Mouse (Mus musculus) right cerebral cortex, adult 18-20 months (tissue): ENCODE measurements at regions not wholly inside any gene's neighbourhood (a gene's known extent, or its start where the extent isn't known, plus 50 kb on each side); places are given as distances from the start of the nearest gene placed in this dataset.

ENCODE experiments used
- DNase-seq: peaks from one replicate; pipeline ENCODE4 v3.0.0; 2022; ENCODE audit warnings: mixed read lengths

DNA sequence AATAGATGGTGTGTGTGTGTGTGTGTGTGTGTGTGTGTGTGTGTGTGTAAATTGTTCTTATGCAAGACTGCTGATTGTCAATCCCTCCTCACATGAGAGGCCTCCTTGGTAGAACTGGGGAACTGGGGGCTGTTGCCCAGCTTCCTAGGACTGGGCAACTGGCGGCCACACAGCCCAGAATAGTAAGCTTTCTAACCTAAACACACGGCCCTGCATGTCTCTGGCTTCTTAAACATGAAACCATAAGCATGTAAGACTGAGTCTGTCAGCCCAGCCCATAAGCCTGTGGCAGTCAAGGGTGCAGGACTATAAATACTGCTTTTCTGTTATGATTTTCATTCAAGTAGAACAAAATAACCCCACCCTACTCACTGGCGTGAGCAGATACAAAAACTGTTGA is 60.7 kb downstream of the Ifng start:
- no peak for DNase-seq

DNA sequence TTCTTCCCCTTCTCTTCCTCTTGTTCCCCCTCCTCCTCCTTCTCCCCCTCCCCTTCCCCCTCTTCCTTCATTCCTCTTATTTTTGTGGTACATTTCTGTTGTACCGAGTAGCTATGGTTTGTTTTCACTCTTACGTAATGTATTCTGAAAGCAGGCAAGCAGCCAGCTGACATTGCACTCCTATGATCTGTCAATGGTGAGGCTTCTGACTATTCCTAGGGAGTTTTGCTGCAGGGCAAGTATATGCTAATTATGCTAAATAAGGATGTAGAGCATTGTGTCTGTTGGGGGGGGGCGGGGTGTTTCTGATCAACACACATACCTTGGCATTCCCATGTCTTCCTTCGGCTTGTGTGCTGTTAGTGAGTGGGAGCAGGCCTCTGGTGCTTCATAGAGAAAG is 64.0 kb downstream of the Ifng start:
- DNase-seq, result no peak

DNA sequence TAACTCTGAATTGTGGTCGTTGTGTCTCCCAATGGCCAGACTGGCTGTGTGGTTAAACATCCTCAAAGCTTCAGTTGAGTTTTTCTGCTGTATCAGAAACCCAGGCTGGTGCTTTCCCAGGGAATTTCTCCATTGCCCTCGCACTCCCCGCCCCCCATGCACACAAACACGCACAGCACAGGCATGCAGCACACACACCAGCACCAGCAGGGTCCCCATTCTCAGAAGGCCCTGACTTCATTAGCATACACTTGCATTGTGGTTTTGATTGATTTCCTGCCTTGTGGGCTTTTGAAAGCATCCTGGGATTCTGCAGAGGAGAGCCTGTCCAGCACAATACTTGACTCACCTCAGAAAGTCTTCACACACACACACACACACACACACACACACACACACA is 65.3 kb downstream of the Ifng start:
- DNase-seq, result no peak

DNA sequence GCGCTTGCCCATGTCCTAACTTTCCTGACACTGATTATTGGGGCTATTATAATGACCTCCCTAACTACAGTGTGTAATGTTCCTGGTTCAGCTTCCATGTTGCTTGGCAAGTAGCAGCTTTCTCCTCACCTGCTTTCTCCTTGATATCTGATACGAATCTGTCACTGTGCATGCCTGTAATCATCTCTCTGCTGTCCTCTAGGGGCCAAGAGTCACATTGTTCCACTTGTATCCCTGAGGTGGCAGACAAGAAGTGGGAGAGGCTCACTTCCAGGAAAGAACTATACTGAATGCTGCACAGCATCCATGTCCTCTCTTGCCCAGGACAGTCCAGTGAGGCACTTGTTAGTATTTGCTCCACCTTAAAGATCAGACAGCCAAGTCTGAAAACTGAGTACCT is 66.8 kb downstream of the Ifng start:
- DNase-seq, result peak; percentile 12

DNA sequence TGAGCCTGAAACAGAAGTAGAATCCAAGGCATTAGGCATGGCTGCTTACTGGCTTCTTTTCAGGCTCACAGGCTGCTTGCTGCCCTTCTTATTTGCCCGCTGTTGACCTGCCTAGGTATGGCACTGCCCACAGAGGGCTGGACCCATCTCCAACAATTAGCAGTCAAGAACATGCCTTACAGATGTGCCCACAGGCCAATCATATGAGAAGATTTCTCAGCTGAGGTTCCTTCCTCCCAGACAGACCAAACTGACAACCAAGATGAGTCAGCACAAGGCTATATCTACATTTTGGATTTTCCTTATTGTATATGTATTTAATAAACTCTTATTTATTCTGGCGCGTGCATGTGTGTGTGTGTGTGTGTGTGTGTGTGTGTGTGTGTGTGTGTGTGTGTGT is 76.0 kb downstream of the Ifng start:
- no peak for DNase-seq

DNA sequence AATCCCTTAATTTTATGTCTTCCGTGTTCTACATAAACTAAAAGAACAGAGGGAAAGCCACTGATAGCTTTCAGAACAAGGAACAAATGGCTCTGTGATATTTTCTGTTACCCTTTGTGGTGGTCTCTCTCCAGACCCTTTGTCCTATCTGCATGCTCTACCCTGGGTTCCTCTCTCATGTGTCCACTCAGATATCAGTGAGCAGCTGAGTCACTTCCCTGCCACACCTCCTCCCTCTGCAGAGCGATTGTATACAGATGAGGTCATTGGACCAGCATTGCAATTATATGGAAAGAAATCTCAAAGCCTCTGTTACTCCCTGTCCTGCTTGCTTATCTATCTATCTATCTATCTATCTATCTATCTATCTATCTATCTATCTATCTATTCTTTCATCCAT is 77.1 kb downstream of the Ifng start:
- DNase-seq, result no peak

DNA sequence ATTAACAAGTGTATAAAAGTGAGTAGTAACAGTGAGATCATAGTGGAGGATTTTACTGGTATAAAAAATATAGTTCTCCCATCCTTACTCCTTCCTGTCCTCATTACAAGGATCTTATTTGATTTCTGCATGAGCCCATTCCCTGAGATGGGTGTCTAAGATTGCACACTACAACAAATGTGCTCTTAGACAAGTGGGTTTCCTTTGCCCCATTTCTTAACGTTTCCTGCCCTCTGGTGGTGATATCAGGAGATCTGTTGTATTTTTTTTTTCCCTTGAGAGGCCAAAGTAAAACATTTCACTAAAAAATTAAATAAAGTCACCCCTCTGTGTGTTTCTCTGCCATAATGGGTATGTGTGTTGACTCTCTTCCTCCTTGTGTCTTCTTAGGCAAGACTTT is 105.1 kb downstream of the Ifng start:
- peak; percentile 12 for DNase-seq

DNA sequence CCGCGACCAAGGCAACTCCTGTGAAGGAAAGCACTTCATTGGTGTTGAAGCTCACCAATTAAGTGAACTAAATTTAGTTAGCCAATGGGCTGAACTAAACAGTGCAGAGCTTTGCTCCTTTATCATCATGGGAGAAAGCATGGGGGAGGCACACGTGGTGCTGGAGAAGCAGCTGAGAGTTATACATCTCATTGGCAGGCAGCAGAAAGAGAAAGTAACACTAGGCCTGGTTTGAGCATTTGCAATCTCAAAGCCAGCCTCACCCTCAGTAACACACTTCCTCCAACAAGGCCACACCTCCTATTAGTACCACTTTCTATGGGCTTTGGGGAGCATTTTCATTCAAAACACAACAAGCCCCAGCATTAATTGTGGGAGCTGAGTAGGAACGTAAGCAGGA is 109.4 kb downstream of the Ifng start:
- DNase-seq, result no peak

DNA sequence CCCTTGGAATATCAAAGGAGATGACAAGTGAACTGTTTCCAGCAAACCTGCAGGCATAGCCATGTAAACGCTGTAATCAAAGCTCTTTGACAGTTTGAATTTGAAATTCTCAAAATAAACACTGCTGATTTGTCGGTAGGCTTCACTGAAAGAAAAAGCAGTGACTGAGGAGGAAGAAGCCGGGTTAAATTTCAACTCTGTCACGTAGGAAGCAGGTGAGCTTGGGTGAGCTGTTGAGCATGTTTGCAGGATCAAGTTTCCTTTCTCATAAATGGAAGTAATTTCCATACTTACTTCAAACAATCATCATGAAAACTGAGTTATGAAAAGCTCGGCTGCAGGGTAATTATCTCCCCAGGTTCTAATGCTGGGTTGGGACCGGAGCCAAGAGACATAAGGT is 118.0 kb downstream of the Ifng start:
- no peak for DNase-seq

- DNase-seq, result no peak
Observed at GRCm38 (mm10) chr10:118564041-118564440, 123.2 kb downstream of the Ifng start.

- peak; percentile 5 for DNase-seq
Observed at GRCm38 (mm10) chr10:118564528-118565268, 123.9 kb downstream of the Ifng start.

GRCm38 (mm10) chr10:118568617-118569016 is 127.8 kb downstream of the Ifng start:
- no peak for DNase-seq

DNA sequence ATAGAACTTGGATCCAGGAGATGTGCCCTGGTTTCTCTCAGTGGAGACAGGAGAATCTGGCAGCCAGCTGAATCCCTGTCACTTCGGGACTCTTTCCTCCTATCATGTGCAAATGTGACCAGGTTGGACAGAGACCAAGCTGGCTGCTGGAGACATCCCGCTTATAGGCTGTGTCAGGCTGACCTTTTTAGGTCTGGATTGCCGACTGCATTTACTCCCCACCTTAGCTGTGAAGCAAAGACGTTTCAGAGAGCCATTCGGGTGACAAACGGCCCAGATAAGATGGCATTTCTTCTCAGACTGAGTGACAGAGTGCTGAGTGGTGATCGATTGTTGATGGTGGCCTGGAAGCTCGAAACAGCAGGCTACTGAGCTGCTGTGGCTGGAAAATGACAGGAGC is 128.6 kb downstream of the Ifng start:
- DNase-seq, result no peak

DNA sequence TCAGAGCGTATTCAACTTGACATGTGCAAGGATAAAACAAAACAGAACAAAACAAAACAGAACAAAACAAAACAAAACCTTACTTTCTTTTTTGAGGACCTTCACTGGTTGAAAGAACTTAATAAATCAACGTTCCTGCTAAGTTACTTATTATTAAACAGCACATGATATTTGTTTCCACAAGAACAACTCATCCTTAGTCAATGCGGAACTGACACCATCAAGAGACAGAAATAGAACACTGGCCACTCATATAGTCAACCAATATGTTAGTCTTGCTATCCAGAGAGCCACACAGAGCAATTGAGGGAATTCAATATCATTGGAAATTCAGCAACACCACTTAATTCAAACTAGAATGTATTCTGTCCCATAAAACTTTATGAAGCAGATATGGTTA is 132.4 kb downstream of the Ifng start:
- DNase-seq, result no peak

- DNase-seq, result no peak
Observed at GRCm38 (mm10) chr10:118575570-118575969, 134.7 kb downstream of the Ifng start.

GRCm38 (mm10) chr10:118581376-118581775 is 140.5 kb downstream of the Ifng start:
- DNase-seq, result no peak

GRCm38 (mm10) chr10:118585821-118586220 is 145.0 kb downstream of the Ifng start:
- DNase-seq, result no peak

GRCm38 (mm10) chr10:118588198-118588597 is 147.4 kb downstream of the Ifng start:
- no peak for DNase-seq

GRCm38 (mm10) chr10:118592648-118593368 is 152.0 kb downstream of the Ifng start:
- peak; percentile 76 for DNase-seq

GRCm38 (mm10) chr10:118596206-118596605 is 155.4 kb downstream of the Ifng start:
- DNase-seq, result no peak

DNA sequence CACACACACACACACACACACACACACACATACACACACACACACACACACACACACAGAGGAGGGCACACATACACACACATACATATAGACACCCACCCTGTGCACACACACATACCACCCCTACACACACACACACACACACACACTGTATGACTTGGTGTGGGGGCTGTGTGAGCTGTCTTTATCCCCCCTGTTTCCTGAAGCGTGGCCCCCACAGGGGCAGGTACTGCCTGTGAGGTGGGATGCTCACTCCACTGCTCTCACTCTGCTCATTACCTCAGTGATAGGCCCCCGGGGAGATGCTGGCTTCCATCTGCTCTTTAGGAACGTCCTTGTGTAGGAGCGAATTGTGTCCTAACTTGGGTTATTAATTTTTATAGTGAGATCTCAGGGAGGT is 157.7 kb downstream of the Ifng start:
- no peak for DNase-seq

GRCm38 (mm10) chr10:118599197-118599596 is 158.4 kb downstream of the Ifng start:
- DNase-seq, result no peak

- no peak for DNase-seq
Observed at GRCm38 (mm10) chr10:118599610-118600009, 158.8 kb downstream of the Ifng start.

DNA sequence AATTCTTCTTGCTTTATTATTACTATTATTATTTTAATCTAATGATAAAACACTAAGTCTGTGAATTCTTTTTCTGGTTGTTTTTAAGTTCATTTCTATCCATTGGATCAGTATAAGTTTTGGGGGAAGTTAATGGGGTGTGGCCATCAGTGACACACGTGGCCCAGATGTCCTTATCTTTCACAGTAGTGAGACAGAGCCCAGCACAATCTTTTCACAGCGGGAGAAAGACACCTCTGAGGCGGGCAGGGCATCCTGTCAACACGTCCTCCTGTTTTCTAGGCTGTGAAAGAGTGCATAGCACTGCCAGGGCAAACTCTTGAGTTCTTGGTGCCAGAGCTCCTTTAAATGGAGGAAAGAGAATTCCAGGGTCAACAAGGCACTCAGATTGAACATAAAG is 162.1 kb downstream of the Ifng start:
- no peak for DNase-seq
